Mouse (Mus musculus): ENCODE results near the gene Retsat.

GRCm38 (mm10) chr6:72635760-72636431, 37.6 kb downstream of the Retsat start:
- peak; percentile 70 for TF ChIP-seq CTCF (IDR thresholded peaks at IDR 0.05; ENCODE audit: low read depth, low read length)
- no peak for TF ChIP-seq POLR2A (IDR thresholded peaks at IDR 0.05; ENCODE audit: extremely low read depth, insufficient read depth, low read length)
